Mouse (Mus musculus): ENCODE data around the gene Palm3.
"Not testable (repeated sequence)": the region's sequence is repeated elsewhere in the genome, so short reads cannot be mapped to it uniquely, and the experiment has no call there.

The Palm3 gene

GRCm38 (mm10) chr8:83997511-83998141, 23.6 kb upstream of the Palm3 start, which contains the start of gene Samd1:
TSS of gene Samd1 (plus strand) at chr8:83997672.
- DNase-seq (ENCODE audit: low read depth, low spot score): peak; percentile 72

- DNase-seq (ENCODE audit: low read depth, low spot score): peak; percentile 84
Observed at GRCm38 (mm10) chr8:83998231-83999056, 22.8 kb upstream of the Palm3 start.

GRCm38 (mm10) chr8:83999057-83999705, 22.1 kb upstream of the Palm3 start:
- DNase-seq (ENCODE audit: low read depth, low spot score): no peak

- no peak for DNase-seq (ENCODE audit: low read depth, low spot score)
Observed at GRCm38 (mm10) chr8:83999825-84000224, 21.4 kb upstream of the Palm3 start.

GRCm38 (mm10) chr8:84001281-84002000, 19.8 kb upstream of the Palm3 start, which contains the start of gene 1700067K01Rik:
TSS of gene 1700067K01Rik (plus strand) at chr8:84001502.
- DNase-seq (ENCODE audit: low read depth, low spot score): no peak

- DNase-seq (ENCODE audit: low read depth, low spot score): no peak
Observed at GRCm38 (mm10) chr8:84002957-84003611, 18.2 kb upstream of the Palm3 start.

- no peak for DNase-seq (ENCODE audit: low read depth, low spot score)
Observed at GRCm38 (mm10) chr8:84003612-84004246, 17.5 kb upstream of the Palm3 start.

- DNase-seq (ENCODE audit: low read depth, low spot score): peak; percentile 98
Observed at GRCm38 (mm10) chr8:84004533-84005201, 16.6 kb upstream of the Palm3 start.

GRCm38 (mm10) chr8:84005502-84005901, 15.8 kb upstream of the Palm3 start:
- DNase-seq (ENCODE audit: low read depth, low spot score): not testable (repeated sequence)

GRCm38 (mm10) chr8:84008362-84008761, 12.9 kb upstream of the Palm3 start:
- no peak for DNase-seq (ENCODE audit: low read depth, low spot score)

GRCm38 (mm10) chr8:84009876-84010275, 11.4 kb upstream of the Palm3 start:
- peak; percentile 79 for DNase-seq (ENCODE audit: low read depth, low spot score)

GRCm38 (mm10) chr8:84010625-84011611, 10.4 kb upstream of the Palm3 start:
- peak; percentile 82 for DNase-seq (ENCODE audit: low read depth, low spot score)

- DNase-seq (ENCODE audit: low read depth, low spot score): peak; percentile 67
Observed at GRCm38 (mm10) chr8:84011705-84012498, 9.4 kb upstream of the Palm3 start, which contains the start of gene 2210011C24Rik. TSS of gene 2210011C24Rik (minus strand) at chr8:84012171.

GRCm38 (mm10) chr8:84012499-84013165, 8.6 kb upstream of the Palm3 start:
- no peak for DNase-seq (ENCODE audit: low read depth, low spot score)

GRCm38 (mm10) chr8:84015833-84016232, 5.4 kb upstream of the Palm3 start:
- DNase-seq (ENCODE audit: low read depth, low spot score): no peak

- DNase-seq (ENCODE audit: low read depth, low spot score): no peak
Observed at GRCm38 (mm10) chr8:84019738-84020137, 1.5 kb upstream of the Palm3 start.

- no peak for DNase-seq (ENCODE audit: low read depth, low spot score)
Observed at GRCm38 (mm10) chr8:84021569-84021968, 298 bp downstream of the Palm3 start.
